Mouse (Mus musculus) embryonic fibroblast, embryonic 13.5 days (primary cell): ENCODE data around the gene Gm11733. TPM values are rescaled to one million over a fixed set of nuclear protein-coding genes. Genes with fewer than 3 reads are reported as not detected.
"Not testable (repeated sequence)": the region's sequence is repeated elsewhere in the genome, so short reads cannot be mapped to it uniquely, and the experiment has no call there.

Source experiments
- H3K27ac ChIP-seq: 2 replicates; pipeline ENCODE4 v1.5.1; 2012; ENCODE audit warnings: low read length, control low read depth, inconsistent platforms; ENCODE audit not compliant: insufficient read depth
- H3K4me1 ChIP-seq: 2 replicates; pipeline ENCODE4 v1.6.1; 2011; ENCODE audit warnings: low read length; ENCODE audit not compliant: control insufficient read depth, insufficient read depth
- H3K4me3 ChIP-seq: 2 replicates; pipeline ENCODE4 v1.5.1; 2011; ENCODE audit warnings: mild to moderate bottlenecking, control low read depth, low read length; ENCODE audit not compliant: insufficient read depth
- CTCF ChIP-seq: IDR thresholded peaks from 2 replicates; pipeline ENCODE4 v1.5.1; 2011; ENCODE audit warnings: mild to moderate bottlenecking, control low read depth, low read length, moderate library complexity, borderline replicate concordance; ENCODE audit not compliant: insufficient read depth
- POLR2A ChIP-seq: IDR thresholded peaks from 2 replicates; pipeline ENCODE4 v1.6.1; 2011; ENCODE audit warnings: low read depth, mild to moderate bottlenecking, control low read depth, low read length, moderate library complexity
- polyA plus RNA-seq: library from polyadenylated mRNA; stranded (reverse); fragments of >200 nt; gene quantifications from 2 replicates; pipeline ENCODE4 v1.2.4, GENCODE M21; 2011; ENCODE audit warnings: low read depth; ENCODE audit not compliant: missing spikeins, insufficient read length

The Gm11733 gene
- not detected in 2 replicates for polyA plus RNA-seq

- TF ChIP-seq CTCF (no peak), POLR2A (no peak)
- Histone ChIP-seq H3K4me3 (no peak within 1 kb of the TSS), H3K4me1 (0 out of 2 replicates have a peak, but pooled peaks cover 7% of the 10 kb centered on the region), H3K27ac (no peak within 1 kb of the TSS)
These were observed at the start of gene Gm11733 for GRCm38 (mm10) chr11:117484198-117484597. Gm11733 (plus strand) TSS chr11:117484368.

GRCm38 (mm10) chr11:117436401-117437109 lies 47.6 kb upstream of the Gm11733 start:
- no peak overlapping the region for H3K27ac ChIP-seq
- no peak overlapping the region for H3K4me3 ChIP-seq
- no peaks in the 10 kb centered on the region for H3K4me1 ChIP-seq
- TF ChIP-seq CTCF (no peak), POLR2A (no peak)

DNA sequence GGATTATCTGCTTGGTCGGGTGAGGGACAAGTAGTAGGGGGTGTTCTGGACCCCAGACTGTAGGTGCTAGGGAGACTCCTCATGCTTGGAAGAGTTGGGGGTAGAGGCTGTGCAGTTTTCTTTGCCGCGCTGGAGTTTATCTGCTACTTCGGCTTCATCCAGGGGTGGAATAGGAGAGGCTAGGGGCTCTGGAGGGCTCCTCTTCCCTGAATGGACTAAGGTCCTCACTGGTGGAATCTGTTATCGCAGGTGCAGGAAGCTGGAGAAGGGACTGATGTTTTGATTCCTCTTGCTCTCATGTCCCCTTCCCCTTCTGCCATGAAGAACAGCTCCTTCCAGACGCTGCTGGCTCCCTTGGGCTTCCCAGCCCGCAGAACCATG lies 47.1 kb upstream of the Gm11733 start:
- no peak for TF ChIP-seq POLR2A
- TF ChIP-seq CTCF: no peak
- no peaks in the 10 kb centered on the region for H3K4me1 ChIP-seq
- H3K4me3 ChIP-seq: no peak overlapping the region
- no peak overlapping the region for H3K27ac ChIP-seq

DNA sequence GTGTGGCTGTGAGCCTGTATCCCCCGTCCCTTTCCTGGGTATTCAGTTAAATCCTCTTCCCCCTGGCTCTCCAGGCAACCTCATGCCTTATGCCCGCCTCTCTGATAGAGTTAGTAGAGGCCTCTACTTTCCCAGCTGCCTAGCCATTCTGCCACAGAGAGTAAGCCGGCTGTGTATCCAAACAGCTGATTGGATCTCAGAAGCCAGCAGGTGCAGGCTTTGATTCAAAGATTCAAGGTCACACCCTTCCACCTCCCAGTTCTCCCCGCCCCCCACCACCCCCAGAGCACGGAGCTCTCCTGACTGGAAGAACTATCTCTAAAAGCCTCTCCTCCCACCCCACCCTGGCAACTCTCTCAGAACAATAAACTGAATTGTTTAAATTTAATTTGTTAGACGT lies 45.8 kb upstream of the Gm11733 start:
- Histone ChIP-seq H3K4me3 (no peak overlapping the region), H3K4me1 (no peaks in the 10 kb centered on the region), H3K27ac (no peak overlapping the region)
- TF ChIP-seq POLR2A (no peak), CTCF (no peak)

DNA sequence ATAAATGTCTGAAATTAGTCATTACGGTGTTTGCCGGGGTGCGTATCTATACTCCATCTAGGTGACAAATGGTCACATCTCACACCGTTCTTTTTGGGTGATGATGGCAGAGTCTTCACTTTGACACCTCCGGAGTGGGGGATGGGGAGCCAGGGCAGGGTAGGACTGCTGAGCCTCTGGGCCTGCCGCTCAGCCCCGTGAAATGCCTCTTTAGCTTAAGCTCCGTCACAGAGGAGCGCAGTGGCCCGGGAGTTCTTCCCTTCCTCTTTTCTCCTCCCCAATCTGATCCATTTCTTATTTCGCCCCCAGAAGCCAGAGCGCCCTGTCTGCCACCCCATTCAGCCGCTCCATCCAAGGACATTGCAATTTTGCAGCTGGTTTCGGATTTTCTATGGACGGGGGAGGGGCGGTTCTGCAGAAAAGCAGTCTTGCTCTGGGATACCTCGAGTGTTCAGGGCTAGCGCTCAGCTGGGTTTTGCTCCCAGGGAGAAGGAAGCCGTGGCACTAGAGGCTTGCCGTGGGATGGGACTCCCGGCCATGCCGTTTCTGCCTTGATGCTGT lies 43.2 kb upstream of the Gm11733 start:
- Histone ChIP-seq H3K4me1 (no peaks in the 10 kb centered on the region), H3K27ac (no peak overlapping the region), H3K4me3 (no peak overlapping the region)
- TF ChIP-seq CTCF (no peak), POLR2A (no peak)

GRCm38 (mm10) chr11:117444090-117444489 lies 40.1 kb upstream of the Gm11733 start:
- H3K4me3 ChIP-seq: no peak overlapping the region
- no peak overlapping the region for H3K27ac ChIP-seq
- H3K4me1 ChIP-seq: no peaks in the 10 kb centered on the region
- TF ChIP-seq CTCF (no peak), POLR2A (no peak)

- TF ChIP-seq CTCF (no peak), POLR2A (no peak)
- no peaks in the 10 kb centered on the region for H3K4me1 ChIP-seq
- H3K4me3 ChIP-seq: no peak overlapping the region
- H3K27ac ChIP-seq: no peak overlapping the region
These were observed 38.5 kb upstream of the Gm11733 start for GRCm38 (mm10) chr11:117445707-117446106.

DNA sequence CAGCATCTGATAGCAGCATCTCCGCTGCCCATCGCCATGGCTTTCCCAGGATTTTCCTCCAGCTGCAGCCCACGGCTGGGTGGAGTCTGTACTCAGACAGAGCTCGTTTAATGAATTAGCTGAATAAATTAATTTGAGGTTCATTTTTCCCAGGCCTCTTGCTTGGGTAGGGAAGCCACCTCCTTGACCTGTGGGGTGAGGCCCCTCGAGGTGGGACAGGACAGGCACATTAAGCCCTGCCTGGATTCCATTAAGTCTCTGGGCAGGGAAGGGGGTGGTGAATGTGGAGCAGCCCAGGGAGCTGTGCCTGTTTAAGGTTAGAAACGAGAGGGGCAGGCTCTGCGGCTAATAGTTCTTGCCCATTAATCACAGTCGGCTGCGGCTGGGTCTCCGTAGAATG lies 30.1 kb upstream of the Gm11733 start:
- no peak for TF ChIP-seq CTCF
- no peak for TF ChIP-seq POLR2A
- no peaks in the 10 kb centered on the region for H3K4me1 ChIP-seq
- H3K27ac ChIP-seq: no peak overlapping the region
- no peak overlapping the region for H3K4me3 ChIP-seq

- Histone ChIP-seq H3K27ac (no peak overlapping the region), H3K4me1 (no peaks in the 10 kb centered on the region), H3K4me3 (no peak overlapping the region)
- TF ChIP-seq POLR2A (no peak), CTCF (no peak)
These were observed 25.0 kb upstream of the Gm11733 start for GRCm38 (mm10) chr11:117459148-117459547.

- Histone ChIP-seq H3K27ac (no peak overlapping the region), H3K4me3 (no peak overlapping the region), H3K4me1 (no peaks in the 10 kb centered on the region)
- TF ChIP-seq POLR2A: no peak
- TF ChIP-seq CTCF: no peak
These were observed 21.8 kb upstream of the Gm11733 start for GRCm38 (mm10) chr11:117462202-117462864.

DNA sequence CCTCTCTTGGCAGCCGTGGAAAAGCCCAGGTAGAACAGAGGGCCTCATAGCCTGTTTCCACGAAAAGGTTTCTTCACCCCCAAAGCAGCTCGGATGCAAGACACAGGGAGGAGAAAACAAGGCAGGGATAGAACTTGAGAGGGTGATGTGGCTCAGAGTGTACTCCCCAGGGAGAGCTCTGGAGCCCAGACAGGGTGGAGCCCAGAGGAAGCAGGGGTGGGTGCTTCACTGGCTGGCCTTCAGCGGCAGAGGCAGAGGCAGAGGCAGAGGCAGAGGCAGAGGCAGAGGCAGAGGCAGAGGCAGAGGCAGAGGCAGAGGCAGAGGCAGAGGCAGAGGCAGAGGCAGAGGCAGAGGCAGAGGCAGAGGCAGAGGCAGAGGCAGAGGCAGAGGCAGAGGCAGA lies 20.8 kb upstream of the Gm11733 start:
- not testable (repeated sequence) for H3K4me1 ChIP-seq, H3K4me3 ChIP-seq, H3K27ac ChIP-seq
